Mouse (Mus musculus): ENCODE measurements around the gene B4galt3. TPM values are rescaled to one million over a fixed set of nuclear protein-coding genes. Genes with fewer than 3 reads are reported as not detected.
A peak's percentile ranks its signal among the peaks of the same experiment; 100 is the strongest.
"Not testable (repeated sequence)": the region's sequence is repeated elsewhere in the genome, so short reads cannot be mapped to it uniquely, and the experiment has no call there.

Gene B4galt3
- total RNA-seq, 2 experiments from 2014 or later, result 58.1 to 63.6 TPM

DNA sequence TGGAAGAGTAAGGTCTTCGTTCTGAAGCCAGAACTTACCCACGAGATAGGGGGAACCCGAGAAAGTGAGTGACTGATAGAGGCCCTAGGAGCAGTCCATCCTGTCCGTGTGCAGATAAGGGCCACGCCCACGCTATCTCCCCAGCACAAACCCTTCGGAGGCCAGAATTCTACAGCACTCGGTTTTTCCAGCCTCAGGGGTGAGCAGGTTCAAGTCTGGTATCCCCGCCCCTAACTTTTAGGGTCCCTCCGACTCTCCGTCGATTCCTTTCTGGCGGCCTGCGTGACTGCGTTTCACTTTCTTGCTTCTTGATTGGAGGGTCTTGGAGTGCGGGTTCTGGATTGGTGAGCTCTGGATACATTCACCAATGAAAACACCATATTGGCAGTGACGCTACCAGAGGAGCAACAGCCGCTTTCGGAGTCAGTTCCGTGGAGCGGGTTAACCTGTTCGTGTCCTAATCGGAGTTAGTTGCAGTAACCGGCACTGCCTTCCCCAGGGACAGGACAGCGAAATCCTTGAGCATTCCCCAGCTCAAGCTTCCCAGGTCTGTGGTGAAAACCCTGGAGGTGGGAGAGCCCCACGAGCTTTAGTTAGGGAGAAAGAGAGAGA, 10.9 kb downstream of the B4galt3 start, which contains the start of gene Ppox:
Gene Ppox (minus strand): TSS at position 271 of the 612 bp plus-strand sequence.
- intact Hi-C loops (cut with DNase I), result loop anchor here (1.0 kb wide), 1 partner anchor 34 kb away; no protein-coding TSS in a partner anchor

DNA sequence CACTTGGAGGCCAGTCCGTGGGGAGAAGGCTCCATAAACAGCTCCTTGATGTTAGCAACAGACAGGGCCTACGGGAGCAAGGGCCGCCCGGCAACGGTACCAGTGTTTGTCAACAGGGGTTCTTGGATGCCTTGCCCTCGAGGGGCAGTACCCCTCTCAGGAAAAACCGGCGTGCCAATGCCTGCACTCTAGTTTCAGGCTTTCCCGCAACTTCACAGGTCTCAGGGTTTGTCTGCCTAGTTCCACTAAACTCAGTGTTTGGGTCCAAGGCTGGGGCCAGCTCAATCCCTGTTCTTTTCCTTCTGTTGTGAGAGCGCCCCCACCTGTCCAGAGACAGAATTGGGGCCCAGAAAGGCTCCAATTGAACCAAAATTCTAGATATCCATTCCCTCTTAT, 11.4 kb downstream of the B4galt3 start:
- intact Hi-C loops (cut with DNase I), result loop anchor here (1.0 kb wide), 1 partner anchor 34 kb away; no protein-coding TSS in a partner anchor

More for the DNA sequence above, 10.9 kb downstream of the B4galt3 start, which contains the start of gene Ppox:
- peak; percentile 92 to 99 for DNase-seq (ENCODE audit: low spot score in 2 of 2)

DNA sequence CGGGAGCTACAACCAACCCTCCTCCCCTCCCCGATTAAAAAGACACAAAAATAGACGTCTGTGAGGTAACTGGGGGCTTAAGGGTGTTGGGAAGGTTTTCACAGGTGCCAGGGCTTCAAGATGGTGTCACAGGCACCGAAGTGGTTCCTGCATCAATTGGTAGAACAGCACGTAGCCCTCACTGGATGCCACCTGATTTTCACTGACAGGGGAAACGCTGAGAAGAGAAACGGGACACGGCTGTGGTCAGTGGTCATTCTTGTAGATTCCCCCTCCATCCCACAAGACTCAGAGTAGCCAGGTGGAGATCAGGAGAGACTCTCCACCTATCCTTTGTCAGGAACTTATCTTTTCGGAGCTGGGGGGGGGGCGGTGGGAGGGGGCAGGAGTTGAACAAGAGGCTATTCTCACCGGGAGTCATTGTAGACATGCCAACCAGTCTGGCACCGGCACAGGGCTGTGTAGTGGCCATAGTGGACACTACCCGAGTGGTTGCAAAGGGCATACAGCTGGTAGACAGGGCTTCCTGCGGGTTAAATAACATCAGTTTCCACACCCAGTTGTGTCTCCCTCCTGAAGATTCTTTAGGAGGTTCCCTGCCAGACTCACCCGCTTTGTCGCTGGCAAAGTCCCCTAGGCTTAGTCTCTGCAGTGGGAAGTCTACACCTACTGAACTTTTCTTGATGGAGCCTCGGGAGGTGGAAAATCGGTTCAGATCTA, 12.1 kb downstream of the B4galt3 start:
- intact Hi-C loops (cut with DNase I), result no loop called here
- DNase-seq (ENCODE audit: low spot score in 2 of 2), result no peak

More for the DNA sequence above, 11.4 kb downstream of the B4galt3 start:
- DNase-seq (ENCODE audit: low spot score in 2 of 2), result peak; percentile 76 to 81

DNA sequence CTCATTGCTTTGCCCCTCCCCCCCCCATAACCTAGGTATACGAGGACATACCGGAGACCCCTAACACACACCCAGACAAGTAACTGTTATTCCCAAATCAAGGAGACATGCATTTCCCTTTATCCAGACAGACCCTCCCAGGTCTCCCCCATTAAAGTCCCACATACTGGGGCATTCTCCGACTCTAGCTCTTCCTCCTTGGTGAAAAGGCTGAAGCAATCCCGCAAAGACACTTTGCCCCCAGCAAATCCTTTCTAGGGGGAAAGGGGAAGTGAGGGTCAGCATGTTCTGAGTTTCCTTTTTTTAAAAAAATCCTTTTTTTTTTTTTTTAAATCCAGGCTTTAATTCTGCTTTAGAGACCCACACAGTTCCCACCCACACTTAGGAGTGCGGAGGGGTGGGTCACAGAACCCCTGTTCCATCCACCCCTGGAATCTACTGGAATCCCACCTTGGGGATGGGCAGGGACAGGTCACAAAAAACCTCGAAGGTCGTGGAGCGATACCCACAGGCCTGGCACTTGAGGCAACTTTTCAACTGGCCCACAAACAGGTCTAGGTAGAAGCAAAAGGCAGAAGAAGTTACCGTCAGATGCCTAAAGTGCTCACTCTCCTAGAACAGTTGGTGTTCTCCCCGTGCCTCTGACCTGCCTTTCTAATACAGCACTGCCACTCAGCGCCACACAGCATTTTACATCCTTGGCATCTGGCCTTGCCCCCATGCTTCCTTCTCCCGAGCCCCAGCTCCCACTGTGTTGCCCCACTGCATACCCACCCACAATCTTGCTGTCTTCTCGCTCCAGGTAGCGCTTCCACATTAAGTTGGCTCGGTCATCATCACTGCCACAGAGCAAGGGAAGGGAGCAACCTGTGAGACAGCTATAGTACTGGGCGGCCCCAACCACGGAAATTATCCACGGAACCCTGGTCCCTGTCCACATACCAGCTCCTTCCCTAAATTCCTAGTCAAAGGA, 13.3 kb downstream of the B4galt3 start:
- DNase-seq (ENCODE audit: low spot score in 2 of 2), result no peak

DNA sequence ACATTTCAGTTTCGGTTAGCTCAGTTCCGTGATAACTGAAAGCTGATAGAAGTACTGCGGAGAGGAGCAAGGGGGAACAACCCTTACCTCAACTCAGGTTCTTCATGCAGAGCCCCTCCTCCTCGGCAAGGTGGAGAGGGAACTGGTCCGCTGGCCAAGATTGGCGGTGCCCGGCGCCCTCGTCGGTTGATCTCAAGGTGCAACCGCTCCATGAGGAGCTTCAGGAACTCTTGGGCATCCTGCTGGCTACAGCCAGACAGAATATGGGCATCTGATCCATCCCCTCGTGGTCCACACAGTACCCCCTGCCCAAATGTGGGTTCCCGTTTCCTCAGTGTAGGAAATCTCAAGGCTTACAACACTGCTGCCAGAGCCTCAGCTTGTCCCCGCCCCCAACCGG, 14.4 kb downstream of the B4galt3 start:
- intact Hi-C loops (cut with DNase I), result no loop called here

More for the DNA sequence above, 13.3 kb downstream of the B4galt3 start:
- intact Hi-C loops (cut with DNase I), result no loop called here

DNA sequence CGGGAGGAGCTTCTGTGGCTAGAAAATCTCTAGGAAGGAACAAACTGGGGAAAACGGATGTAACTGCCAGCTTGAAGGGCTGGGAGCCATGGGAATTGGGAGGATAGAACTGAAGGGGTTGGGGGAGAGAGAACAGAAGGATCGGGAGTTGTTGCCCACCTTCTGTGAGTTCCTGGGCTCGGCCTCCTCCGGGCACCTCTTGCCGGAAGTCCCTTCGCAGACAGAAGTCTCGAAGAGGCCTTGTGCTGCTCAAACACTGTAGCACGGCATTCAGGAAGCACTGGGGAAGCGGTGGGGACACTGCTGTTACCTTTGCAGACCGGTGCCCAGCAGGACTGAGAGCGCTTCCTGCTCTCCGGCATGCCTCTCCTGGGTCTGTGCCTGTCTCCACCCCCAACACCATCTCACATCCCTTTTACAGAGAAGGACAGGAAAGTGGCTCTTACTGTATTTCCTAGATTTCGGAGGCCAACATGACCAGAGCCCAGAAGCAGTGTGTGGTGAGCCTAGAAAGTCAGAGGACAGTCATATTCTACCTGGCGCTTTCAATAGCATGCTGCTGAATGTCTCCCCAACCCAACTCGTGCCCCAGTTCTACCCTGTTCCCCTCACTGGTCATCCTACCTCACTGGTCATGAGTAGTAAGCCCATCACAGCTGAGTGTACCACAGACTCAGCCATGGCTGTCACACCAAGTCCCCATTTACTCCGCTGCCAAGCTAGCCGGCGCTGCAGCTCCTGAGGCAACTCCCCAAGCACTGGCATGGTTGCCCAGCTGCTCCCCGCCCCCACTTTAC, 15.2 kb downstream of the B4galt3 start:
- intact Hi-C loops (cut with DNase I), result no loop called here
- DNase-seq (ENCODE audit: low spot score in 2 of 2), result no peak

More for the DNA sequence above, 14.4 kb downstream of the B4galt3 start:
- no peak for DNase-seq (ENCODE audit: low spot score in 2 of 2)

DNA sequence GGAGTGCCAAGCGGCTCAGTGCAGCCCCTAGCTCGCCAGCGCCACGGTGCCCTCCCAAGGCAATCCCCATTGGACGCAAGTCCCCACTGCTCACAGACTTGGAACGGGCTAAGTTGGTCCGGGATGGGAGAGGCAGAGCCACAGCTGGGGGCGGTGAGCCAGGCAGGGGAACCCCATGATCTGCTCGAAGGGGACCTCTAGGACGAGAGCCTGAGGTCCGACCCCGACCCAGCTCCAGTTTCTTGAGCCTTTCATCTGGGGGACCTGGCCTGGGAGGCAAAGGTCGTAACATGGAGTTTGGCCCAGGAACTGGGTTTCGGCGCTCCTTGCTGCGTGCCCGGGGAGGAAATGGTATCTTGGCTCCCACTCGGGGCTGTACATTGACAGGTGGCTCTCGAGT, 16.4 kb downstream of the B4galt3 start:
- intact Hi-C loops (cut with DNase I), result no loop called here
- no peak for DNase-seq (ENCODE audit: low spot score in 2 of 2)

DNA sequence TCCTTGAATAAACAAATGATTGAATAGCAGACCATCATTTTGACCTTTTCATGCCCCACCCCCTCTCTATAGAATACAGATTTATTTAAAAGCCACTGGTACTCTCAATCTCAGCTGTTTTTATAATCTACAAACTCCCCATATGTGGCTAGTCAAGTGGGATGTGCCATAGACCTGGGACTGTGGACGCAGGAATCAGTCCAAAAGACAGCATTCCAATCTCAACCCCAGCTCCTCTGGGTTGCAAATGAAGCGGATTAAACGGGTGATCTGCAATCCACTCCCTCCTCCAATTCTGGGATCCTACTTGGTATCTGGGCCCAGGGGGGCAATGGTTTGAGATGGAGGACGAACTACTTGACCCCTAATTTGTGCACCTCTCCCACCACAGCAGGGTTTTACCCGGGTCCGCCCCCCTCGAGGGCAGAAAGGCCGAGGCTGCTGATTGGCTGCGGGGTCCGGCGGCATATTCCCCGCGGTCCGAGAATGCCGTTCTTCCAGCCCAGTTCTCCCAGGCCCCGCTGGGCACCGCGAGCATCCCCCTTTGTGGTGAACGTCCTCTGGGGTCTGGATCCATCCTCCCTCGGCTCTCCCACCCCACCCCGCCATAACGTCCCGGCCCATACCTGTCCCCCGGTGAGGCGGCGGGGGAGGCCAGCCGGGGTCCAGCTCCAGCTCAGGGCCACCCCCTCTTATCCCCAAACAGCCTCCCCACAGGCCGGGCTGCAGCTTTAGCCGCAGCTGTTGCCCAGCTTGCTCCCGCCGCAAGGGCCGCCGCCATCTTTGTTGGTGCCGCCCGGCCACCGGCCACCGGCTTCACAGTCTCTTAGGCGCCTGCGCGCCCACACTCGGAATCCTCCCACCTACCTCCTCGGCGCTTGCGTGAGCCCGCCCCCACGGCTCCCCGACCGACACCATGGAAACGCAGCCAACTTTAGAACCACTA, 17.3 kb downstream of the B4galt3 start, which contains the start of gene Usp21:
Gene Usp21 (minus strand): TSS at position 856 of the 946 bp plus-strand sequence.
- intact Hi-C loops (cut with DNase I), result no loop called here
- DNase-seq (ENCODE audit: low spot score in 2 of 2), result peak; percentile 93 to 97

DNA sequence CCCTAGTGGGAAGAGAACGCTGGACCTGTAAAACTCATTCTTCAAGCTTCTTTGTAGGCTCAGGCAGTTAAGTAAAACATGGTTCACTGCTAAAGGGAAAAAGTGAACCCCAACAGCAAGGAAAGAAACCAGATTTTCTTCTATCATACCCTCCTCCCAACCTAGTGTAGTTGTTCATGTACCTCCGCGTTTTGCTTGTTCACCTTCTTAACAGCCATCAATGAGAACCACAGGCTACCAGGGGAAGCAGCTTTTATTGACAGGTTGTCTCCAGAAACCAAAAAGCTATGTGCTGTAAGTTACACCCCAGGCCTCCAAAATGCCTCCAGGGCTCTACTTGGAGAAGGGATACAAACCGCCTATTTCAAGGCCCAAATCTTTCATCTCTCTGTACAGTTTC, 18.2 kb downstream of the B4galt3 start:
- intact Hi-C loops (cut with DNase I), result no loop called here

DNA sequence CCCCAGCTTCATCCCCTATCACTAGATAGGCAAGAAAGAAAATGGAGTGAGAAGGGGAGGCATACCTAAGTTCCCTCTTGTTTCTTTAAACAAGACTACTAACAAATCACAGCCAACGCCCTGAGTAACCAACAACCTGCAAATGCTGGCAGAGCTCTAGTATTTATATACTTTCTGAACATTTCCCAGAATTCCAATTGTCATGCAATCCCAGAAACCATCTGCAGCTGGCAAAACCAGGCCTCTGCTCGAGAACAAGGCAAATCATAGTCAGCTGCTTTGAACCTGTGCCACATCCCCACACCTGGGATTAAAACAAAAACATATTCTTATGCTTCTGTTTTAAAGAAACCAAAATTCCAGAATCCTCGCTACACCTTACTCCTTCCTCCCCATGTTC, 23.2 kb downstream of the B4galt3 start:
- no peak for DNase-seq (ENCODE audit: low spot score in 2 of 2)
- intact Hi-C loops (cut with DNase I), result no loop called here

More for the DNA sequence above, 18.2 kb downstream of the B4galt3 start:
- DNase-seq (ENCODE audit: low spot score in 2 of 2), result no peak

DNA sequence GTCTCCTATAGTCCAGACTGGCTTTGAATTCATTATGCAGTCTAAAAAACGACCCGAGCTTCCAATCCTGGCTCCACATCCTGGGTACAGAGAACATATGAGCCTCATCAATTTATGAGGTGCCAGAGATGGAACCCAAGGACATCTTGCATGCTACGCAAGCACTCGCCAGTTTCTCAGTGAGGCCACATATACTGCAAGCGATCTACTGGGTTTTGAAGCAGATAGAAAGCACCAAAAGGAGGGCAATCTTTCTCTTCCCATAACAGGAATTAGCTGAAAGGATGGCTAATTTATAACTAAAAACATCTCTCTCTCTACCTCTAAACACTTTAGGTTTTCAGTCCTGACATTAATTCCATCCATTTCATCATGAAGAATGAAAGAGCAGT, 23.8 kb downstream of the B4galt3 start:
- intact Hi-C loops (cut with DNase I), result loop anchor here (2.0 kb wide), 1 partner anchor 35 kb away; the partner anchor contains the start of gene Dedd
- DNase-seq (ENCODE audit: low spot score in 2 of 2), result no peak

DNA sequence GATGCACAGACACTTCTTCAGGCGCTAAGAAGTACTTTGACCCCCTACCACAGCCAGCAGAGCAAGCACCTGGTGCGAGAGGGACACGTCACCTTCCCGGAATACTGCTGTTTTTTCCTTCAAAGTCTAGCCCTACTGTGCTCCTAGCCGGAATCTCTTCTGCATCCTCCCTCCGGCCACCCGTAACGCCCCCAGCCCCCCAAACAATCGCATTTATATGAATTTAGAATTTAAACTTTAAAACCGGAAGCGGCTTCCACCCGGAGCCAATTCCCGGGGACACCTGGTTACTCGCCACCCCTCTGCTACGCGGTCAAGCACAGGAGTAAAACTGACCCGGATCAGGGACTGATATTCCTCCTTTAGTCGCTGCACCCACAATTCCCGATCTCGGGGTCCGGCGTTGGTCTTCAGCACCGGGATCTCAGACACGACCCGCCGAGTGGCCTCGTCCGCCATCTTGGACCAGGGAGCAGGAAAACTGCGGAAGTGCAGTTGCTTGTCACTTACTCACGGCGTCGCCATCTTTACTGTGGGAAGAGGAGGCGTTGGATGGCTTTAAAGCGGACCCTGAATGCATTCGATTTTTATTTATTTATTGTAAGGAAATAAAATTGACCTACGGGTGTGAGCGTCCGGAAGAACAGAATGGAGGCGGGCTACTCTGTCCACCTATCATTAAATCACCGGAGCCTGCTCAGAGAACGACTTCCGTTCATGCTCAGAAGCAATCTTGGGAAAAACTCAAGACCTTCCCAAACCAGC, 24.4 kb downstream of the B4galt3 start, which contains the start of gene Ufc1:
Gene Ufc1 (minus strand): TSS at position 727 of the 765 bp plus-strand sequence.
- intact Hi-C loops (cut with DNase I), result loop anchor here (2.0 kb wide), 1 partner anchor 34 kb away; the partner anchor contains the start of gene Dedd
- DNase-seq (ENCODE audit: low spot score in 2 of 2), result peak; percentile 88 to 89

DNA sequence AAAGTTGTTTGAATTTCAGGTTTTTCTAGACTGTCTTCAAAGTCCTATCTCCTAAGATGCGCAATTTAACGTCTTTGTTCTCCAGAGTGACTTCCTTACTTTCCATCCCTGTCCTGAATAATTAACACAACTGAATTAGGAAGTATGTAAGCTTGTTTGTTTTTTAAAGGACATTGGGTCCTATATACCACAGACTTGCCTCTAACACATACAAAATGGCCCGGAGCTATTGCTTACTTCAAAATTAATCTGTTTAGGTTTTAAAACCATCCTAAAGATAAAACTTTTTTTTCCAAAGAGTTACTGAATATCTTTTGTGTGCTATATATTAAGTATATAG, 24.9 kb downstream of the B4galt3 start:
- intact Hi-C loops (cut with DNase I), result loop anchor here (2.0 kb wide), 1 partner anchor 34 kb away; the partner anchor contains the start of gene Dedd
- no peak for DNase-seq (ENCODE audit: low spot score in 2 of 2)

DNA sequence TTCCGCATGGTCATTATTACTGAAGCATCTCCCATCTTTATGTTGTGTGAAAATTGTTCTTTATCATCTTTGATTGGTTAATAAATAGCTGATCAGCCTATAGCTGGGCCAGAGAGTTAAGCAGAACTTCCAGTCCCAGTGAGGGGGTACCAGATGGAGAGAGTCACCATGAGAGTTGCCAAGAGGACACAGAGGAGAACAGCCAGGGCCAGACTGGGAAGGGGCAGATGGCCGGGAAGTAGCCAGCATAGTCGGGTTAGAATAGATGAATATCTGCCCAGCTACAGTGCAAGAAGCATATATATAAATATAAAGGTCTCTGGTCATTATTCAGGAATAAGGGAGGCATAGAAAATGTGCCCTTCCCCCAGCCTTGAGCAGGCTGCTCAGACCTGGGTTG, 28.1 kb downstream of the B4galt3 start:
- intact Hi-C loops (cut with DNase I), result no loop called here
- DNase-seq (ENCODE audit: low spot score in 2 of 2), result no peak

DNA sequence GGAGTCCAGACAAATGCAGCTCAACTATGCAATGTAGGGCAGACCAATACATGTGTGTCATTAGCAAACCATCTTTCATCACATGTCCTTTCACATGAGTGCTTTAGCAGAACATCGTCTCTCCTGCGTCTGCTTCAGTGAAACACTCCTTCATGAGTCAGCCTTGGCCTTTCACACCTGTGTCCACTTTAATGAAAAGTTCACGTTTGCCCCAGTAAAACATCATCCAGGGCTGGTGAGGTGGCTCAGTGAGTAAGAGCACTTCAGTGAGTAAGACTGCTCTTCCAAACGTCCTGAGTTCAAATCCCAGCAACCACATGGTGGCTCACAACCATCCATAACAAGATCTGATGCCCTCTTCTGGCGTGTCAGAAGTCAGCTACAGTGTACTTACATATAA, 36.0 kb downstream of the B4galt3 start:
- DNase-seq (ENCODE audit: low spot score in 2 of 2), result not testable (repeated sequence)

DNA sequence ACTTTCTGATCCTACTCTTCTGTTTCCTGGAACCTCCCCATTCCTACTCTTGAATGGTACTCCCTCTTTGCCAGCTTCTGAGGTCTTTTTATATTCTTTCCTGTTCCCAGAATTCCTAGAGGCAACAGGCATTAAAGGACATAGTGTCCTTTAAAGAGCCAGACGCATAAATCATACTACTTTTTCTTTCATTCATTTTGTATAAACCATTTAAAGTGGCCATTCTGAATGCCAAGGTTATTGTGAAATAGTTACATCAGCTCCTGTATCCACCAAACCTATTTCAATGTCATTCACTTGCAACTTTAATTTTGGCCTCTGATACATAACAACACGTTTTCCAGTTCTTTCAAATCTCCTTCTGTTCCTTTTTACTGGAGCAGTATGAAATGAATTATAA, 39.2 kb downstream of the B4galt3 start:
- intact Hi-C loops (cut with DNase I), result no loop called here
- no peak for DNase-seq (ENCODE audit: low spot score in 2 of 2)

More for the DNA sequence above, 36.0 kb downstream of the B4galt3 start:
- intact Hi-C loops (cut with DNase I), result not testable (repeated sequence)

DNA sequence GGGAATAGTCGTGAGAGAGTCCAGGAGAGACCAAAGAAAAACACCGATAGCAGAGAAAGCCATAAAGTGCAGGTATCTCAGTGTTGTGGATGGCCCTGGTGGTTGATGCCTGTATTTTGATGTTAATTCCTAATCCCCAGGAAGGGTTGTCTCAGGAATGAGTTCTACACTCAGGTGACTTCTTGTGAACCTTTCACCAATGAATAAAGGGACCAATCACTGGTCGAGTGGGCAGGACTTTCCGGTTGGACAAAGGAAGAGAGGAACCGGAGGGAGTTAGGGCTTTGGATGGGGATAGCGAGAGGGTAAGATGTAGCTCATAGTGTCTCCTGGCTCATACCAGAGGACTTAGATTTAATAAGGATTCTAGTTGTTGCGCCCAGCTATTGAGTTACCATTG, 49.6 kb downstream of the B4galt3 start:
- intact Hi-C loops (cut with DNase I), result loop anchor here (5.0 kb wide), 1 partner anchor 38 kb away; no protein-coding TSS in a partner anchor
- no peak for DNase-seq (ENCODE audit: low spot score in 2 of 2)

All from left cerebral cortex, postnatal 25 days (tissue).